Mouse (Mus musculus): Measurements from ENCODE around the gene Ecsit.

Ecsit gene

GRCm38 (mm10) chr9:22051161-22051957, 33.9 kb downstream of the Ecsit start:
- DNase-seq (ENCODE audit: low spot score in 2 of 2) = peak; percentile 69 to 71

DNA sequence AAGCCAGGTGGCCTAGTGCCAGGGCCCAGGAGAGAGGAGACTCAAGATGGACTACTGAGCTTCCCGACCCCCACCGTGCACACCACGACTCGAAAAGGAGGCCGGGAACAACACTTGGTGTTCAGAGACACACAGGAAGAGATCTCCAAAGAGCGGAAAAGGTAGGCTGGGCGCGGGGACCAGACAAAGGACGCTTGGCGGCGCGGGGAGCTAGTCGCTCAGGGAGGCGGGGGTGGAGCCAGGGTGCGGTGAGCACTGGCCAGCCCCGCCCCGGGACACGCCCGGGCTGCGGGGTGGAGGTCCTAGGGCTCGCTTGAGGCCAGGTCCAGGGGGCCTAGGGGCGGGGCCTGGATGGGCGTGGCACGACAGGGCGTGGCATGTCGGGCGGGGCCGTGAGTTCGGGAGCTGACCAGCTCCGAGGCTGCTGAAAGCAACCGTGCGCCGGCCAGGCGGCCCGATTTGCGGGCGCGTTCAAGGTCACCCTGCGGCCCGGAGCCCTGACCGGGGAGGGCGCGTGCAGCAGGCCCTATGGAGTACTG, 34.8 kb downstream of the Ecsit start:
- DNase-seq (ENCODE audit: low spot score in 2 of 2) = peak; percentile 73 to 80

DNA sequence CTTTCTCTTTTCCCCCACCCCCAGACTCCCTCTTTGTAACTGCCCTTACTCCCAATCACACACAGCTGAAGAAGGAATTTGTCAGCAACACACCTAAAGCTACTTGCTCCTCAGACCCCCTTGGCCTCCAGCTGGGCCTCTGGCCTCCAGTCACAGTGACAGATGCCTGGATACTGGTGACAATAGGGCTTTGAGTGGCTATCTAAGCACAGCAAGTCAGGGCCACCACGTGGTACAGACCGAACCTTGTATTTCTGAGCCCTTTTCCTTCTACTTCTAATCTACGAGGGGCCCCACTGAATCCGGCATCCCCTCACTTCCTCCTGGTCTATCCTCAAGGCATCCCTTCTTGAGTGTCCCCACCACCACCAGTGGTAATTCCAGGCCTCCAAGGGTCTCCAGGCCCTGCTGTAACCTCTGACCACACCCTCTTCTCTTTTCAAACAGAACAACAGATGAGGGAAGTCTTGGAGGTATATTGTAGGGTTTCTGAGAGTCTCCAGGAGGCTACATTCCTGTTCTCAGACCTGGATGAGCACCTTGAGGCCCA, 35.4 kb downstream of the Ecsit start:
- no peak for DNase-seq (ENCODE audit: low spot score in 2 of 2)

- DNase-seq (ENCODE audit: low spot score in 2 of 2) = peak in 1 of 2 experiments; percentile 37
Measured at GRCm38 (mm10) chr9:22049315-22049714, 35.9 kb downstream of the Ecsit start.

GRCm38 (mm10) chr9:22047329-22047728, 37.9 kb downstream of the Ecsit start:
- DNase-seq (ENCODE audit: low spot score in 2 of 2) = no peak

GRCm38 (mm10) chr9:22041832-22042231, 43.4 kb downstream of the Ecsit start:
- no peak for DNase-seq (ENCODE audit: low spot score in 2 of 2)

DNA sequence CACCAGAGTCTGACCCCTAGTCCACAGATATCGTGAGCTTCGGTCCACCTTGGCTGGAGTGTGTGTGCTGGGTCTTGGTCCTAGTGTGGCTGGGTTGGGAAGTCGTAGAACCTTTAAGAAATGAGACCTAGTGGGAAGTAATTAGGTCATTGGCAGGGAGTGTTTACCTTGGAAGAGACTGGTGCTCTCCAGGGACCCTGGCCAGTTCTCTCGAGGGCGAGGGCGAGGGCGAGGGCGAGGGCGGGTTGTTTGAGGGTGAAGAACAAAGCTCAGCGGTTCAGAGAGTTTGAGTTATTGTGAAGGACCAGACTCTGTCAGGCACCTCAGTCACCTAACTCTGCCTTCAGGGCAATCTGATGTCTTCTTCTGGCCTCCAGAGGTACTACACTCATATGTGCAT, 47.4 kb downstream of the Ecsit start:
- no peak for DNase-seq (ENCODE audit: low spot score in 2 of 2)

GRCm38 (mm10) chr9:22035300-22036044, 49.8 kb downstream of the Ecsit start:
- DNase-seq (ENCODE audit: low spot score in 2 of 2) = no peak

DNA sequence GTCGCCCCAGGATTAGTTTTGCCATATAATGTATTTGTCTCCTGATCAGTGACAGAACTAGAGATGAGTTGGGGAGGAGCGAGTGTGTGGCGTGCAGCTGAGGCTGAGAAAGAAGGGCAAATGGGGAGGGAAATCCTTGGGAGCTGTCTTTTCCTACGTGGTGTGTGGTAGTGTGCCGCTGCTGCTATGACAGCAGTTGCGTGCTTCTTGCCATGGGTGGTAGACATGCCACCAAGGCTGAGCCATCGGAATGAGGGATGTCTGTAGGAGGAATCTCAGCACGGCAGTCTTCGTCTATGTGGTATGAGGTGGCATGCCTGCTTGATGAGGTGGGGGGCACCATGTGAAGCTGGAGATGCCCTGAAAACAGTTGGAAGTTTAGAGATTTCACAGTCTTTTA, 54.9 kb downstream of the Ecsit start:
- DNase-seq (ENCODE audit: low spot score in 2 of 2) = no peak

DNA sequence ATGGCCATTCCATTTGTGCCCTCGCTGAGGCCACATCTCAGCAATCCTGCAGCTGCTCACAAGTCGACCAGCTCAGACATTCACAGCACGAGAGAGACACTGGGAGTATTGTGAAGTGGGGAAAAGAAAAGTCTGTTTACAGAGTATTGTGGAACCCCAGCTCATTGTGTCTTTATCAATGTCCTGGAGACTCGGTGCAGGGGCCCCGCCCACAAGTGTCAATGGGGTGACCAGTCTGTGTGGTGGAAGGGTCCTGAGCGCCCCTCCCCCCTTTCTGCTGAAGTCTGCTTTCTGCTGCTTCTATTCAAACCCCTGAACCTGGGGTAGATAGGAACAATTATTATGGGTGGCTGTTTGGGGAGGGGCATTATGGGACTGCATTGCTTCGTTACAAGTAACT, 56.8 kb downstream of the Ecsit start:
- no peak for DNase-seq (ENCODE audit: low spot score in 2 of 2)

DNA sequence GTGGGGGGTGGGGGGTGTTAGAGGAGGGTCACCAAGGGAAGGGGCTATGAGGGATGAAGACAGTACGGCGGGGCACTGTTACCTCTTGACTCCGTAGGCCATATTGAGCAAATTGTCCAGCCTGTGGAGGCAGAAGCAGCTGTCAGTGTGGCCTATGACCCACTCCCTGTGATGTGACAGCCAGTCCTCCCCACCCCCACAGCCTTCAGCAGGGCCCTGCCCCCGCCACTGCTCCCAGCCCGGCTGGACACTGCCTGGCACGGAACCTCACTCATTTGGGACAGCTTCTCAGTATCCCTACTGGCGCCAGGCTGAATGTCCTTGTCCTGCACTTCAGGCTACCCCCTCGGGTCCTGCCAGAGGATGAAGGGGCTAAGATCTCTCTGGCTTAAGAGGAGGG, 60.6 kb downstream of the Ecsit start:
- no peak for DNase-seq (ENCODE audit: low spot score in 2 of 2)
